Mouse (Mus musculus) urinary bladder, postnatal 14 days (tissue): Measurements from ENCODE around the gene Arid1a.

Experiments
- DNase-seq: peaks from one replicate; pipeline ENCODE4 v3.0.0; 2021; ENCODE audit warnings: low spot score

The Arid1a gene

GRCm38 (mm10) chr4:133756514-133757268, at the start of gene Arid1a:
Gene Arid1a (minus strand): TSS chr4:133756769.
- peak; percentile 93 for DNase-seq

GRCm38 (mm10) chr4:133804401-133805263, 48.1 kb upstream of the Arid1a start:
- no peak for DNase-seq

GRCm38 (mm10) chr4:133800589-133800988, 44.0 kb upstream of the Arid1a start:
- DNase-seq: no peak

GRCm38 (mm10) chr4:133793269-133793668, 36.7 kb upstream of the Arid1a start:
- DNase-seq: no peak

GRCm38 (mm10) chr4:133774570-133775554, 18.3 kb upstream of the Arid1a start:
- peak; percentile 87 for DNase-seq

- no peak for DNase-seq
These were observed 12.6 kb upstream of the Arid1a start for GRCm38 (mm10) chr4:133769157-133769556.

GRCm38 (mm10) chr4:133763112-133763511, 6.5 kb upstream of the Arid1a start:
- DNase-seq: no peak

GRCm38 (mm10) chr4:133759659-133760058, 3.1 kb upstream of the Arid1a start:
- DNase-seq: no peak

- peak; percentile 83 for DNase-seq
These were observed 783 bp upstream of the Arid1a start for GRCm38 (mm10) chr4:133757269-133757835.

- DNase-seq: no peak
These were observed 653 bp downstream of the Arid1a start for GRCm38 (mm10) chr4:133755861-133756371.

- DNase-seq: no peak
These were observed 1.5 kb downstream of the Arid1a start for GRCm38 (mm10) chr4:133754871-133755765.

- DNase-seq: peak; percentile 98
These were observed 2.3 kb downstream of the Arid1a start for GRCm38 (mm10) chr4:133754238-133754637.

GRCm38 (mm10) chr4:133753375-133754190, 3.0 kb downstream of the Arid1a start:
- DNase-seq: peak; percentile 65

GRCm38 (mm10) chr4:133752449-133753374, 3.9 kb downstream of the Arid1a start:
- DNase-seq: peak; percentile 31

GRCm38 (mm10) chr4:133751521-133752448, 4.8 kb downstream of the Arid1a start:
- DNase-seq: no peak

- no peak for DNase-seq
These were observed 6.3 kb downstream of the Arid1a start for GRCm38 (mm10) chr4:133750184-133750775.

- no peak for DNase-seq
These were observed 21.3 kb downstream of the Arid1a start for GRCm38 (mm10) chr4:133735282-133735681.
